Mouse (Mus musculus): ENCODE measurements around the gene Dcun1d1. TPM values are rescaled to one million over a fixed set of nuclear protein-coding genes. Genes with fewer than 3 reads are reported as not detected.

The Dcun1d1 gene
- polyA plus RNA-seq, 1 experiment = 333 TPM

DNA sequence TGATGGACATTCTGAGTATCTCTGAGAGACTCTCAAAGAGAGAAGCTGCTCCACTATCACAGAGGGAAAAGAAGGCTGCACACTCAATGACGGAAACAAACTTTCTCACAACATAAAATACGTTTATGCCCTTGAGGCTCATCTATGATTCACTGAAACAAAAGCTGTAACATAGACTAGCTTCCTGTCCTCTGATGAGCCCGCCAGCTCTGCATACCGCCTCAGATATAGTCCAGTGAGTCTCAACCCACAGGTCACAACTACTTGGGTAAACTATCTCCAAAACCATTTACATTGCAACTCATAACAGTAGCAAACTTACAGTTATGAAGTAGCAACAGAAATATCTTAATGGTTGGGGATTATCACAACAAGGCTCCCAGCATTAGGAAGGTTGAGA is 14.7 kb downstream of the Dcun1d1 start:
- Histone ChIP-seq H3K36me3 (ENCODE audit: control insufficient read depth, insufficient read depth, low read length) (no peaks in the 10 kb centered on the region; the same call in 1 of the 2 replicates), H3K4me3 (ENCODE audit: control insufficient read depth, low read depth, low read length) (no peak overlapping the region), H3K4me1 (ENCODE audit: control insufficient read depth, insufficient read depth, low read length) (no peaks in the 10 kb centered on the region), H3K27me3 (ENCODE audit: control insufficient read depth, insufficient read depth, low read length) (no peaks in the 10 kb centered on the region), H3K27ac (ENCODE audit: control insufficient read depth, insufficient read depth, low read depth, low read length) (no peak overlapping the region)
- TF ChIP-seq POLR2A (IDR thresholded peaks at IDR 0.05; ENCODE audit: control insufficient read depth, low read depth, low read length) (no peak), CTCF (IDR thresholded peaks at IDR 0.05; ENCODE audit: control insufficient read depth, insufficient read depth, insufficient replicate concordance, low read depth, low read length) (no peak)

DNA sequence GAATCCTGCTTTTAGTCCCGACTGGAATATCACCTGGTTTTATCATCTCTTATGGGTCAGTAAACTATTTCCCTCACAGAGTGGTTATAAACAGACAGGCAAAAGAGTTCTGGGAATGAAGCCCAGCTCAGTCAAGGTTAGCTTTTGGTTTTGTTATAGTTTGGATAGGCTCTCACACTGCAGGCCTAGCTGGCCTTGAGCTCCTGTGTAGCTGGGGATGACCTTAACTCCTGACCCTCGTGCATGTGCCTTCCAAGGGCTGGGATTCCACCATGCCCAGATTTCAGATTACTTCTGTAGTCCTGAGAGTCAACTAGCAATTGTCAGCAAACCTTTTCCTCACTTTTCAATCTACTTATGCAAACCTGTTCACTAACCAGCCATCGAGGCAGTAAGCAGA is 19.0 kb downstream of the Dcun1d1 start:
- Histone ChIP-seq H3K27ac (ENCODE audit: control insufficient read depth, insufficient read depth, low read depth, low read length) (no peak overlapping the region), H3K4me3 (ENCODE audit: control insufficient read depth, low read depth, low read length) (no peak overlapping the region), H3K27me3 (ENCODE audit: control insufficient read depth, insufficient read depth, low read length) (no peaks in the 10 kb centered on the region), H3K36me3 (ENCODE audit: control insufficient read depth, insufficient read depth, low read length) (peaks cover 2% of the 10 kb centered on the region; the same call in 1 of the 2 replicates), H3K4me1 (ENCODE audit: control insufficient read depth, insufficient read depth, low read length) (no peaks in the 10 kb centered on the region)
- TF ChIP-seq CTCF (IDR thresholded peaks at IDR 0.05; ENCODE audit: control insufficient read depth, insufficient read depth, insufficient replicate concordance, low read depth, low read length) = no peak
- TF ChIP-seq POLR2A (IDR thresholded peaks at IDR 0.05; ENCODE audit: control insufficient read depth, low read depth, low read length) = no peak

GRCm38 (mm10) chr3:35908982-35909680 is 28.1 kb downstream of the Dcun1d1 start:
- no peak overlapping the region for H3K27ac ChIP-seq (ENCODE audit: control insufficient read depth, insufficient read depth, low read depth, low read length)
- H3K36me3 ChIP-seq (ENCODE audit: control insufficient read depth, insufficient read depth, low read length) = no peaks in the 10 kb centered on the region
- no peak for TF ChIP-seq POLR2A (IDR thresholded peaks at IDR 0.05; ENCODE audit: control insufficient read depth, low read depth, low read length)
- no peak for TF ChIP-seq CTCF (IDR thresholded peaks at IDR 0.05; ENCODE audit: control insufficient read depth, insufficient read depth, insufficient replicate concordance, low read depth, low read length)

DNA sequence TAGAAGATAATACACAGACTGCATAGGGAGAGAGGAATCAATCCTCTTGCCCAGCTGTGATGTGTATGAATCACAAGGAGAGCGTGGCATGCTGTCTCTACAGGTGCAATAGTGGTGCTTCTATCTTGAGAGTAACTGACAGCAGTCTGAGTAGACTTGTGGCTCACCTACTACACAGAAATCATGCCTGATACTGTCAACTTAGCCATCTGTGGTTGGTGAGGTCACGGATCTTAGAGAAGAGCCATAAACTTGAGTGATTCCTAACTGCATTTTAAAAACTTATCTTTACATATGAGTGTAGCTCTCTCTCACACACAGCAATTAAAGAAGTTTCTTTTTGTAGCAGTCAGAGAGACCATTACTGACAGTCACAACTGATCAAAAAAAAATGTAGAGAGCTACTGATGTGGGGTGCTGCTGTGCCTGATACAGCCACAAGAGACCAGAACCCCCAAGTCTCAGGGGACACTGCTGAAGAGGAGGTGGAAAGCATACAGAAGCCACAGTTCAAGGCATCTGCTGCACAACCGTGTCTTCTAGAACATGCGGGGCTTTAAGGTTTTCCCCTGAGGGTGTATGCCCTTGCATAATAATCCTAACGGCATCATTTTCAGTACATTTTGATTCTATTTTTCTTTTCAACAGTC is 36.6 kb downstream of the Dcun1d1 start:
- no peaks in the 10 kb centered on the region for H3K36me3 ChIP-seq (ENCODE audit: control insufficient read depth, insufficient read depth, low read length)

More at GRCm38 (mm10) chr3:35908982-35909680, 28.1 kb downstream of the Dcun1d1 start:
- H3K4me1 ChIP-seq (ENCODE audit: control insufficient read depth, insufficient read depth, low read length) = no peaks in the 10 kb centered on the region
- no peaks in the 10 kb centered on the region for H3K27me3 ChIP-seq (ENCODE audit: control insufficient read depth, insufficient read depth, low read length)
- no peak overlapping the region for H3K4me3 ChIP-seq (ENCODE audit: control insufficient read depth, low read depth, low read length)

DNA sequence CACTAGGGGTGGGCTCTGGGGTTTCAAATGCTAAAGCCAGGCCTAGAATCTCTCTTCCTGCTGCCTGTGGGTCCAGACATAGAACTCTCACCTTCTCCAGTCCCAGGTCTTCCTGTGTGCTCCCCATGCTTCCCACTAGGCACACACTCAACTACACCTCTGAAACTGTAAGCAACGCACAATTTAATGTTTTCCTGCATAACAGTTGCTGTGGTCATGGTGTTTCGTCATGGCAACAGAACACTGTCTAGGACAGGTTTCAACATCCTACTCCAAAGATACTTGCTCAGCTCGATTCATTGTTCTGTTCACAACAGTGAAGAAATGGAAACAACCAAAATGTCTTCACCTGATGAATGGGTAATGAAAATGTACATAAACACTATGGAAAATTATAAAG is 38.1 kb downstream of the Dcun1d1 start:
- H3K27me3 ChIP-seq (ENCODE audit: control insufficient read depth, insufficient read depth, low read length) = no peaks in the 10 kb centered on the region
- no peaks in the 10 kb centered on the region for H3K4me1 ChIP-seq (ENCODE audit: control insufficient read depth, insufficient read depth, low read length)
- no peaks in the 10 kb centered on the region for H3K36me3 ChIP-seq (ENCODE audit: control insufficient read depth, insufficient read depth, low read length)
- no peak overlapping the region for H3K27ac ChIP-seq (ENCODE audit: control insufficient read depth, insufficient read depth, low read depth, low read length)
- no peak overlapping the region for H3K4me3 ChIP-seq (ENCODE audit: control insufficient read depth, low read depth, low read length)
- TF ChIP-seq POLR2A (IDR thresholded peaks at IDR 0.05; ENCODE audit: control insufficient read depth, low read depth, low read length) (no peak), CTCF (IDR thresholded peaks at IDR 0.05; ENCODE audit: control insufficient read depth, insufficient read depth, insufficient replicate concordance, low read depth, low read length) (no peak)

More for the DNA sequence above, 36.6 kb downstream of the Dcun1d1 start:
- H3K4me1 ChIP-seq (ENCODE audit: control insufficient read depth, insufficient read depth, low read length) = no peaks in the 10 kb centered on the region
- no peak overlapping the region for H3K4me3 ChIP-seq (ENCODE audit: control insufficient read depth, low read depth, low read length)
- TF ChIP-seq CTCF (IDR thresholded peaks at IDR 0.05; ENCODE audit: control insufficient read depth, insufficient read depth, insufficient replicate concordance, low read depth, low read length) (no peak), POLR2A (IDR thresholded peaks at IDR 0.05; ENCODE audit: control insufficient read depth, low read depth, low read length) (no peak)
- no peaks in the 10 kb centered on the region for H3K27me3 ChIP-seq (ENCODE audit: control insufficient read depth, insufficient read depth, low read length)
- no peak overlapping the region for H3K27ac ChIP-seq (ENCODE audit: control insufficient read depth, insufficient read depth, low read depth, low read length)

DNA sequence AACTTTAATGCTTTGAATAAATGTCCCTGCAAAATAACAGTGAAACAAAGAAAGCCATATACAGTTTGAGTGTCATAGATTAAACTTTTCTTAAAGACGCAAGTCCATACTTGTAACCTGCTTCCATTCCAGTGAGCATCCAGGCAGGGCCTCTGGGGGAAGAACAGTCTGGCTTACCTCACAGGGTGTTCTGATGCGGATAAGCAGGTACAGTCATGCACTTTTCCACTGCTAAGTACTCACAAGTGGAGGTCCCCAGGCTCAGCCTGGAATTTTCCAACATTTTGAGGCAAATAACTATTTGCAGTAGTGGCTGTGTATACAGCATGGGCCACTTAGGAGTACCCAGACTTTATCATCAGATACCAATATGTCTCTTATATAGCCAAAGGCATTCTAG is 39.3 kb downstream of the Dcun1d1 start:
- Histone ChIP-seq H3K36me3 (ENCODE audit: control insufficient read depth, insufficient read depth, low read length) (no peaks in the 10 kb centered on the region), H3K4me3 (ENCODE audit: control insufficient read depth, low read depth, low read length) (no peak overlapping the region), H3K27ac (ENCODE audit: control insufficient read depth, insufficient read depth, low read depth, low read length) (no peak overlapping the region), H3K27me3 (ENCODE audit: control insufficient read depth, insufficient read depth, low read length) (no peaks in the 10 kb centered on the region), H3K4me1 (ENCODE audit: control insufficient read depth, insufficient read depth, low read length) (no peaks in the 10 kb centered on the region)
- TF ChIP-seq CTCF (IDR thresholded peaks at IDR 0.05; ENCODE audit: control insufficient read depth, insufficient read depth, insufficient replicate concordance, low read depth, low read length) = no peak
- TF ChIP-seq POLR2A (IDR thresholded peaks at IDR 0.05; ENCODE audit: control insufficient read depth, low read depth, low read length) = no peak

DNA sequence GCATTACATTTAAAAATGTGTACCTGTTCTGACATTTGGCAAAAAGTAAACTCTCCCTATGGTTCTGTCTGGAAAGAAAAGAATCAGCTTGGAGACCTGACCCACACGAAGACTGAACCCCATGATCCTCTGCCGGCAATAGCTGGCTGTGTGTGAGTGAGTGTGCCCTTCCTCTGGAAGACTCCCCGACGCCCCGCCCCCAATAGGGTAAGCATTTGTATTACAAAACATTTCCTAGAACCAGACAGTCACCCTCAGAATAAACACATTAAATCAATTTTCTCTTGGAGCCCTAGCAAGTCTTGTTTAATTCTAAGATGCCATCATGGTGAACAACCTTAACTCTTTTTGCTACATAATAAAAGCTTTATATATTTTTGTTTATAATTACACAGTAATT is 44.1 kb downstream of the Dcun1d1 start:
- Histone ChIP-seq H3K36me3 (ENCODE audit: control insufficient read depth, insufficient read depth, low read length) (no peaks in the 10 kb centered on the region), H3K4me3 (ENCODE audit: control insufficient read depth, low read depth, low read length) (no peak overlapping the region), H3K27me3 (ENCODE audit: control insufficient read depth, insufficient read depth, low read length) (no peaks in the 10 kb centered on the region), H3K4me1 (ENCODE audit: control insufficient read depth, insufficient read depth, low read length) (no peaks in the 10 kb centered on the region), H3K27ac (ENCODE audit: control insufficient read depth, insufficient read depth, low read depth, low read length) (no peak overlapping the region)
- TF ChIP-seq CTCF (IDR thresholded peaks at IDR 0.05; ENCODE audit: control insufficient read depth, insufficient read depth, insufficient replicate concordance, low read depth, low read length) (no peak), POLR2A (IDR thresholded peaks at IDR 0.05; ENCODE audit: control insufficient read depth, low read depth, low read length) (no peak)
